Mouse (Mus musculus) kidney, embryonic 15.5 days (tissue): ENCODE measurements around the gene Ddhd1. TPM values are rescaled to one million over a fixed set of nuclear protein-coding genes. Genes with fewer than 3 reads are reported as not detected.

Experiments
- ATAC-seq: fragments of 200-750 bp; cut with Nextera tagmentation; replicated peaks from 2 replicates; pipeline ENCODE4 v1.8.0; 2017; ENCODE audit warnings: moderate TSS enrichment; ENCODE audit not compliant: low FRiP score
- H3K27ac ChIP-seq: fragments of 300-500 bp; sonication (generic); 2 replicates; pipeline ENCODE4 v1.5.1; 2015; ENCODE audit warnings: mild to moderate bottlenecking, inconsistent platforms
- H3K27me3 ChIP-seq: fragments of 300-500 bp; sonication (generic); 2 replicates; pipeline ENCODE4 v1.6.1; 2015; ENCODE audit warnings: inconsistent platforms
- H3K36me3 ChIP-seq: fragments of 300-500 bp; sonication (generic); 2 replicates; pipeline ENCODE4 v1.6.1; 2015; ENCODE audit warnings: inconsistent platforms
- H3K4me1 ChIP-seq: fragments of 300-500 bp; sonication (generic); 2 replicates; pipeline ENCODE4 v1.6.1; 2015; ENCODE audit warnings: inconsistent platforms
- H3K4me2 ChIP-seq: fragments of 300-500 bp; sonication (generic); 2 replicates; pipeline ENCODE4 v1.6.1; 2015; ENCODE audit warnings: moderate library complexity, mild to moderate bottlenecking, inconsistent platforms
- H3K4me3 ChIP-seq: fragments of 300-500 bp; sonication (generic); replicated peaks from 2 replicates; pipeline ENCODE4 v1.5.1; 2015; ENCODE audit warnings: mild to moderate bottlenecking, inconsistent platforms
- H3K9ac ChIP-seq: fragments of 300-500 bp; sonication (generic); 2 replicates; pipeline ENCODE4 v1.6.1; 2015; ENCODE audit warnings: mild to moderate bottlenecking, inconsistent platforms
- H3K9me3 ChIP-seq: fragments of 300-500 bp; sonication (generic); replicated peaks from 2 replicates; pipeline ENCODE4 v1.6.1; 2016; ENCODE audit warnings: inconsistent platforms
- WGBS: fragments of 180-500 bp; shearing (Covaris S2); methylation state at CpG from one replicate; pipeline ENCODE4 v1.1.7; 2015; ENCODE audit warnings: mixed read lengths; 5-methylcytosine and 5-hydroxymethylcytosine counted together
- polyA plus RNA-seq: library from polyadenylated mRNA; unstranded; fragments of >200 nt; fragmentation: Nextera tagmentation; extraction: Ambion mirVana; gene quantifications from 2 replicates; pipeline ENCODE4 v1.2.1, GENCODE M21; 2015

Ddhd1 gene
- polyA plus RNA-seq, 1 experiment from 2014 or later: 7.8 TPM

GRCm38 (mm10) chr14:45661575-45661974 is 3.6 kb upstream of the Ddhd1 start:
- Histone ChIP-seq H3K4me2 (no peak overlapping the region), H3K4me3 (no peak overlapping the region), H3K36me3 (no peaks in the 10 kb centered on the region), H3K9me3 (no peaks in the 10 kb centered on the region), H3K9ac (no peak overlapping the region), H3K27ac (no peak overlapping the region), H3K27me3 (no peaks in the 10 kb centered on the region), H3K4me1 (peaks cover 11% of the 10 kb centered on the region)
- ATAC-seq: no peak
- WGBS: 46% methylated on average over 5 of the region's 5 CpGs

GRCm38 (mm10) chr14:45660315-45660714 is 2.4 kb upstream of the Ddhd1 start:
- H3K36me3 ChIP-seq: no peaks in the 10 kb centered on the region
- H3K27me3 ChIP-seq: no peaks in the 10 kb centered on the region
- H3K4me2 ChIP-seq: no peak overlapping the region
- ATAC-seq: no peak
- H3K9me3 ChIP-seq: no peaks in the 10 kb centered on the region
- peaks cover 23% of the 10 kb centered on the region for H3K4me1 ChIP-seq
- H3K9ac ChIP-seq: no peak overlapping the region
- no peak overlapping the region for H3K4me3 ChIP-seq
- no peak overlapping the region for H3K27ac ChIP-seq
- 85% methylated on average over 1 of the region's 1 CpGs for WGBS

GRCm38 (mm10) chr14:45656831-45657640 is 907 bp downstream of the Ddhd1 start:
- Histone ChIP-seq H3K36me3 (no peaks in the 10 kb centered on the region), H3K4me1 (peaks cover 27% of the 10 kb centered on the region), H3K4me3 (peak overlapping the region; percentile 83), H3K27me3 (no peaks in the 10 kb centered on the region), H3K4me2 (peak overlapping the region; percentile 94), H3K9ac (peak overlapping the region; percentile 82), H3K9me3 (no peaks in the 10 kb centered on the region), H3K27ac (peak overlapping the region; percentile 93)
- ATAC-seq: peak; percentile 47
- under 1% methylated on average over 69 of the region's 69 CpGs for WGBS

- ATAC-seq: no peak
- Histone ChIP-seq H3K36me3 (no peaks in the 10 kb centered on the region), H3K9ac (no peak overlapping the region), H3K27ac (no peak overlapping the region), H3K4me3 (no peak overlapping the region), H3K27me3 (no peaks in the 10 kb centered on the region), H3K4me1 (peaks cover 27% of the 10 kb centered on the region), H3K4me2 (no peak overlapping the region), H3K9me3 (no peaks in the 10 kb centered on the region)
- WGBS: 84% methylated on average over 13 of the region's 13 CpGs
These were observed 3.0 kb downstream of the Ddhd1 start for GRCm38 (mm10) chr14:45654876-45655416.

GRCm38 (mm10) chr14:45653756-45654155 is 4.2 kb downstream of the Ddhd1 start:
- Histone ChIP-seq H3K9me3 (no peaks in the 10 kb centered on the region), H3K27me3 (no peaks in the 10 kb centered on the region), H3K27ac (no peak overlapping the region), H3K4me3 (no peak overlapping the region), H3K36me3 (no peaks in the 10 kb centered on the region), H3K4me1 (peaks cover 33% of the 10 kb centered on the region), H3K4me2 (no peak overlapping the region), H3K9ac (no peak overlapping the region)
- no peak for ATAC-seq
- 68% methylated on average over 2 of the region's 2 CpGs for WGBS

GRCm38 (mm10) chr14:45648999-45649818 is 8.7 kb downstream of the Ddhd1 start:
- ATAC-seq: no peak
- Histone ChIP-seq H3K36me3 (no peaks in the 10 kb centered on the region), H3K27ac (0 out of 2 replicates have a peak overlapping the region, but pooled peaks have one; percentile 7), H3K4me2 (no peak overlapping the region), H3K27me3 (no peaks in the 10 kb centered on the region), H3K9me3 (no peaks in the 10 kb centered on the region), H3K4me1 (peaks cover 29% of the 10 kb centered on the region), H3K4me3 (no peak overlapping the region), H3K9ac (no peak overlapping the region)
- 58% methylated on average over 11 of the region's 11 CpGs for WGBS

- H3K4me1 ChIP-seq: peaks cover 37% of the 10 kb centered on the region
- H3K36me3 ChIP-seq: no peaks in the 10 kb centered on the region
- no peaks in the 10 kb centered on the region for H3K9me3 ChIP-seq
- H3K4me3 ChIP-seq: no peak overlapping the region
- 57% methylated on average over 3 of the region's 3 CpGs for WGBS
- H3K27me3 ChIP-seq: no peaks in the 10 kb centered on the region
- 0 out of 2 replicates have a peak, but pooled peaks have one; percentile 27 for ATAC-seq
- peak overlapping the region; percentile 7; the same call in 1 of the 2 replicates for H3K27ac ChIP-seq
- H3K4me2 ChIP-seq: no peak overlapping the region
- H3K9ac ChIP-seq: no peak overlapping the region
These were observed 9.8 kb downstream of the Ddhd1 start for GRCm38 (mm10) chr14:45648144-45648543.

- no peaks in the 10 kb centered on the region for H3K36me3 ChIP-seq
- no peak overlapping the region for H3K4me3 ChIP-seq
- no peak overlapping the region for H3K4me2 ChIP-seq
- no peaks in the 10 kb centered on the region for H3K27me3 ChIP-seq
- WGBS: 83% methylated on average over 11 of the region's 11 CpGs
- H3K27ac ChIP-seq: no peak overlapping the region
- H3K9ac ChIP-seq: no peak overlapping the region
- no peaks in the 10 kb centered on the region for H3K9me3 ChIP-seq
- peaks cover 37% of the 10 kb centered on the region for H3K4me1 ChIP-seq
- no peak for ATAC-seq
These were observed 10.3 kb downstream of the Ddhd1 start for GRCm38 (mm10) chr14:45647632-45648031.

GRCm38 (mm10) chr14:45647175-45647574 is 10.8 kb downstream of the Ddhd1 start:
- Histone ChIP-seq H3K4me3 (no peak overlapping the region), H3K9ac (no peak overlapping the region), H3K9me3 (no peaks in the 10 kb centered on the region), H3K4me1 (peaks cover 39% of the 10 kb centered on the region), H3K36me3 (no peaks in the 10 kb centered on the region), H3K27ac (no peak overlapping the region), H3K27me3 (no peaks in the 10 kb centered on the region), H3K4me2 (no peak overlapping the region)
- no peak for ATAC-seq
- WGBS: 78% methylated on average over 7 of the region's 7 CpGs

GRCm38 (mm10) chr14:45644786-45645185 is 13.2 kb downstream of the Ddhd1 start:
- Histone ChIP-seq H3K9me3 (no peaks in the 10 kb centered on the region), H3K27me3 (no peaks in the 10 kb centered on the region), H3K4me1 (peaks cover 43% of the 10 kb centered on the region), H3K9ac (no peak overlapping the region), H3K27ac (no peak overlapping the region), H3K36me3 (no peaks in the 10 kb centered on the region), H3K4me3 (no peak overlapping the region), H3K4me2 (no peak overlapping the region)
- 53% methylated on average over 1 of the region's 1 CpGs for WGBS
- no peak for ATAC-seq

GRCm38 (mm10) chr14:45644202-45644601 is 13.7 kb downstream of the Ddhd1 start:
- H3K27ac ChIP-seq: no peak overlapping the region
- no peak overlapping the region for H3K9ac ChIP-seq
- peak overlapping the region; percentile 3; the same call in 1 of the 2 replicates for H3K4me2 ChIP-seq
- peaks cover 39% of the 10 kb centered on the region for H3K4me1 ChIP-seq
- no peaks in the 10 kb centered on the region for H3K9me3 ChIP-seq
- H3K4me3 ChIP-seq: no peak overlapping the region
- H3K27me3 ChIP-seq: no peaks in the 10 kb centered on the region
- no peaks in the 10 kb centered on the region for H3K36me3 ChIP-seq
- ATAC-seq: no peak
- WGBS: 40% methylated on average over 7 of the region's 7 CpGs

- H3K4me1 ChIP-seq: peaks cover 33% of the 10 kb centered on the region
- H3K4me2 ChIP-seq: no peak overlapping the region
- H3K27ac ChIP-seq: no peak overlapping the region
- H3K36me3 ChIP-seq: no peaks in the 10 kb centered on the region
- H3K9ac ChIP-seq: no peak overlapping the region
- H3K4me3 ChIP-seq: no peak overlapping the region
- H3K9me3 ChIP-seq: no peaks in the 10 kb centered on the region
- ATAC-seq: no peak
- 58% methylated on average over 3 of the region's 3 CpGs for WGBS
- H3K27me3 ChIP-seq: no peaks in the 10 kb centered on the region
These were observed 14.5 kb downstream of the Ddhd1 start for GRCm38 (mm10) chr14:45643461-45643860.
